Mouse (Mus musculus) kidney, adult 2 months (tissue): ENCODE results near the gene Nell1. TPM values are rescaled to one million over a fixed set of nuclear protein-coding genes. Genes with fewer than 3 reads are reported as not detected.

Source experiments
- DNase-seq: peaks from one replicate; pipeline ENCODE4 v3.0.0; 2021
- H3K27ac ChIP-seq: fragments of 200-500 bp; 2 replicates; pipeline ENCODE4 v1.5.1; 2012; ENCODE audit warnings: low read depth, low read length, control low read depth, inconsistent platforms; ENCODE audit not compliant: insufficient read depth
- H3K27me3 ChIP-seq: fragments of 200-500 bp; replicated peaks from 2 replicates; pipeline ENCODE4 v1.6.1; 2012; ENCODE audit warnings: mild to moderate bottlenecking, moderate library complexity, low read length, inconsistent platforms; ENCODE audit not compliant: control insufficient read depth, insufficient read depth
- H3K36me3 ChIP-seq: fragments of 200-500 bp; 2 replicates; pipeline ENCODE4 v1.6.1; 2012; ENCODE audit warnings: mild to moderate bottlenecking, moderate library complexity, low read length, inconsistent platforms; ENCODE audit not compliant: control insufficient read depth, insufficient read depth
- H3K4me1 ChIP-seq: fragments of 200-500 bp; 2 replicates; pipeline ENCODE4 v1.6.1; 2011; ENCODE audit warnings: low read length; ENCODE audit not compliant: control insufficient read depth, insufficient read depth
- H3K4me3 ChIP-seq: fragments of 200-500 bp; 2 replicates; pipeline ENCODE4 v1.5.1; 2011; ENCODE audit warnings: mild to moderate bottlenecking, low read depth, low read length, control low read depth; ENCODE audit not compliant: insufficient read depth
- CTCF ChIP-seq: fragments of 200-500 bp; conservative IDR thresholded peaks from 2 replicates; pipeline ENCODE4 v1.5.1; 2011; ENCODE audit warnings: low read depth, mild to moderate bottlenecking, control low read depth, low read length, moderate library complexity, mixed read lengths; ENCODE audit not compliant: insufficient read depth, insufficient read length
- POLR2A ChIP-seq: fragments of 200-500 bp; IDR thresholded peaks from one replicate; pipeline ENCODE4 v1.6.1; 2011; ENCODE audit warnings: low read depth, low read length, control low read depth
- WGBS: fragments of 180-500 bp; shearing (Covaris S2); methylation state at CpG from one replicate; pipeline ENCODE4 v1.1.7; 2018; 5-methylcytosine and 5-hydroxymethylcytosine counted together
- polyA plus RNA-seq: library from polyadenylated mRNA; depleted of rRNA; stranded (reverse); fragments of >200 nt; gene quantifications from 2 replicates; pipeline ENCODE4 v1.2.3, GENCODE M21; 2012

Nell1 gene
- polyA plus RNA-seq, 1 experiment, result not detected

DNA sequence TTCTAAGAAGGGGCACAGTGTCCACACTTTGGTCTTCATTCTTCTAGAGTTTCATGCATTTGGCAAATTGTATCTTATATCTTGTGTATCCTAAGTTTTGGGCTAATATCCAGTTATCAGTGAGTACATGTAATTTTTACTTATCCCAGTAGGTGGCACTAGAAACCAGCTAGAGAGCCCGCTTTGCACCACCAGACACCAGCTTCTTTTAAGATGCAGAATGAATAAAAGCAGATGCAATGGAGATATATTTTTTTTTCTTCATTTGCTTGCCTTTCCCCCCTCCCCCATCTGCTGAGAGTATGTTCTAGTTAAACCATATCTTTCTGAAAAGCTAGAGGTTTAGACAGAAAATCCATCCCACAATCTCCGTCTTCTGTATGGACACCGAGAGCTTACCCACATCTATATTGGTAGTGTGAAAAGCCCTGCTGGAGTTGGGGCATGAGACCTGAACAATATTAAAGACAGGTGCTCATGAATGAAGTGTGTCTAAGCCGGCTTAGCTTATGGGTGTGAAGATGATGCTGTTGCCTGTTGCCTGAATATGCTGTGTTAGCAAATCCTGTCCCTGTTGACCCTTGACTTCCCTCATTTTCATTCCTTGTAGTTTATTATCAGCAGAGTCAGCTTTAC, 21.0 kb upstream of the Nell1 start:
- Histone ChIP-seq H3K36me3 (no peaks in the 10 kb centered on the region), H3K4me1 (no peaks in the 10 kb centered on the region), H3K27me3 (no peaks in the 10 kb centered on the region), H3K27ac (no peak overlapping the region), H3K4me3 (no peak overlapping the region)
- 53% methylated on average over 4 of the region's 4 CpGs for WGBS
- peak; percentile 55 for DNase-seq
- TF ChIP-seq CTCF, result peak; percentile 52
- TF ChIP-seq POLR2A, result no peak

DNA sequence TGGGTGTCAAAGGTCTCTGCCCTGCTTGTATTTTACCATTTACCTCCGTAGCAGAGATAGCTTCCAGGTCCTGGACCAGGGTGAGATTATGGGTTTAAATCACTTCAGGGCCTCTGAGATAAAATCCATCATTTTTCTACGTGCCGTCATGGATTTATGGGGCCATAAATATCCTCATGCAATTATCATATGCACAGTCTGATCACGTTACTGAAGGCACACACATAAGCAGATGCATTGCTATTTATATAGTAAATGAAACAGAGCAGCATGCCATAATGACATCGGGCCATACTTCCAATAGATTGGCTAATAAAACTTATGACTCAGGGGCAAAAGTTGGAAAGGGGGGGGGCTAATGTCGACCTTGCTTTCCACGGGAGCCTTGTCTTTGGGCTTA, 19.8 kb upstream of the Nell1 start:
- no peak overlapping the region for H3K4me3 ChIP-seq
- no peaks in the 10 kb centered on the region for H3K36me3 ChIP-seq
- H3K4me1 ChIP-seq, result no peaks in the 10 kb centered on the region
- DNase-seq, result no peak
- 22% methylated on average over 7 of the region's 7 CpGs for WGBS
- TF ChIP-seq CTCF, result no peak
- no peak for TF ChIP-seq POLR2A
- no peaks in the 10 kb centered on the region for H3K27me3 ChIP-seq
- no peak overlapping the region for H3K27ac ChIP-seq

DNA sequence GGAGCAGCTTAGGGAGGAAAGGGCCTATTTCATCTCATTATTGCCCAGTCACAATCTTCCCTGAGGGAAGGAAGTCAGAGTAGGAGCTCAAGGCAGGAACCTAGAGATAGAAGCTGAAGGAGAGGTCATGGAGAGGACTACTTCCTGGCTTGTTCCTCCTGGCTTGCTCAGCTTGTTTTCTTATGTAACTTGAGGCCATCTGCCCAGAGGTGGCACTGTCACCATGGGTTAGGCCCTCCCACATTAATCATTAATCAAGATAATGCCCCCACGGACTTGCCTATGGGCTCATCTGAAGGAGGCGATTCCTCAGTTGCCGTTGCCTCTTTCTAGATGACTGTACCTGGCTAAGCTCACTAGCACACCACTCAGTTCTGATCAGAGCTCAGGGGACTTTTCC, 17.5 kb upstream of the Nell1 start:
- WGBS, result 24% methylated on average over 3 of the region's 3 CpGs
- peak; percentile 59 for DNase-seq
- no peaks in the 10 kb centered on the region for H3K27me3 ChIP-seq

DNA sequence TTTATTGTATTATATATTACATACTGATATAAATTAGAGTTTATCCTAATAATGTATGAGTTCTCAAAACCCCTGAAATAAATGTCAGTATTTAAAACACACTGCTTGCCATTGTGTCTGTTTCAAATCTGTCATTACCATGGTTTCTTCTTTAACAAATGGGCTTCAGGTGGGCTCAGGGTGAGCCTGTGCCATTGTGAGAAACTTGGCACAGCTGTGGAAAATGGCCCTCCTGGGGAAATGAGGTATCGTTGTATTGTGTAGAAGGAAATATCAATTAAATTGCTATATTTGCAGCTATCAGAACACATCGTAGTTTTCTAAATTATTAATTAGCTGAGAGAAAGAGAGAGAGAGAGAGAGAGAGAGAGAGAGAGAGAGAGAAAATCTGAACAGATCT, 10.9 kb upstream of the Nell1 start:
- no peaks in the 10 kb centered on the region for H3K27me3 ChIP-seq
- H3K4me3 ChIP-seq, result no peak overlapping the region
- no peaks in the 10 kb centered on the region for H3K36me3 ChIP-seq
- H3K27ac ChIP-seq, result no peak overlapping the region
- WGBS, result 84% methylated on average over 2 of the region's 2 CpGs
- H3K4me1 ChIP-seq, result no peaks in the 10 kb centered on the region
- no peak for DNase-seq
- TF ChIP-seq POLR2A, result no peak
- no peak for TF ChIP-seq CTCF

More for the DNA sequence above, 17.5 kb upstream of the Nell1 start:
- no peak for TF ChIP-seq POLR2A
- no peak for TF ChIP-seq CTCF
- Histone ChIP-seq H3K4me3 (no peak overlapping the region), H3K27ac (no peak overlapping the region), H3K4me1 (no peaks in the 10 kb centered on the region), H3K36me3 (no peaks in the 10 kb centered on the region)

DNA sequence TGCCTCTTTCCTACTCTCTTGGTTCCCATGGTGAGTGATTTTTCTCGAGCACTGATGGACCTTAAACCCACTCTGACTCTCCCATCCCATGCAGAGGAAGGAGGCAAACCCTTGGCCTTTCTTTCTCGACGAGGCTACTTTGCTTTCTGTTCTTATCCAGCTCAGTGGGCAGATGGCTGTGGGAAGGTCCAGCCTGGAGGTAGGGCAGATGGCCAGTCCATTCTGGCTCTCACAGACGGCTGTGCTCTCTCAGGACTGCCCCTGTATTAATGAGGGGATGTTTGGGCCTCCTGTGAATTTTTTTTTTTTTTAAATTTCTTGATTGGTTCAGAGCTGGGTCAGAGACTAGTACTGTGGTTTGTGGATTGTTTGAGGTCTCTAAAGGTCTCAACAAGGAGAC, 5.1 kb upstream of the Nell1 start:
- Histone ChIP-seq H3K27ac (no peak overlapping the region), H3K27me3 (no peaks in the 10 kb centered on the region; the same call in 1 of the 2 replicates), H3K36me3 (no peaks in the 10 kb centered on the region), H3K4me1 (no peaks in the 10 kb centered on the region), H3K4me3 (no peak overlapping the region)
- no peak for TF ChIP-seq POLR2A
- TF ChIP-seq CTCF, result no peak
- 37% methylated on average over 4 of the region's 4 CpGs for WGBS
- DNase-seq, result no peak

DNA sequence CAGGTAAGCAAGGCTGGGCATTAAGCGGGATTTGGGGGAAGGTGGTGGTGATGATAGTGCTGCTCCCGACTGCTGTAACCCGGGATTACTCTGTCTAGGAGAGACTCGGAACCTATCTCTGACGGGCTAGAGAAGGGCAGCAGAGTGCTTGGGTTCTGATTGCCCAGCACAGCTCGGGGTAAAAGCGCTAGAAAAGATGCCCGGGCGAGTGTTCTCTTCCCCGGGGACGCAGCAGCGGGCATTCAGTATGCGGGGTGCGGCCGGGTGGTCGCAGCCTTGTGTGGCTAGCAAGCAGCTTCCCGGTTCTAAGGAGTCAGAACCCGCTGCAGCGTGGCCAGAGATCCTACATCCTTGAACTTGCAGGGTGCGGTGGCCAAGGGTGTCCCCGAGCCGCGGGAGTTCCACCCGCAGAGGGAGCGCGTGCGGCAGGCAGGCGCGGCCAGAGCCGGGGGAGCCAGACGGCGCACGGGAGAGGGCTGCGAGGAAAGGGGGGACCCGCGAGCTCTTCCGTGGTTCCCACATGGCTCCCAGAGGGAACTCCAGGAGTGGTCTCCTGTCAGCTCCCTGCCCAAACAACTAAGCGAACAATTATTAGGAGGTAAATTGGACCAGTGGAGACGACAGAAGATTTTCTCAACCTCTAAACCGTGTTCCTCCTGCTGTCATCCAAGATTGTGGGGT, 917 bp downstream of the Nell1 start:
- Histone ChIP-seq H3K36me3 (no peaks in the 10 kb centered on the region), H3K4me3 (no peak overlapping the region), H3K27me3 (no peaks in the 10 kb centered on the region; the same call in 1 of the 2 replicates), H3K4me1 (no peaks in the 10 kb centered on the region), H3K27ac (no peak overlapping the region)
- no peak for DNase-seq
- under 1% methylated on average over 40 of the region's 40 CpGs for WGBS
- TF ChIP-seq CTCF, result no peak
- no peak for TF ChIP-seq POLR2A

DNA sequence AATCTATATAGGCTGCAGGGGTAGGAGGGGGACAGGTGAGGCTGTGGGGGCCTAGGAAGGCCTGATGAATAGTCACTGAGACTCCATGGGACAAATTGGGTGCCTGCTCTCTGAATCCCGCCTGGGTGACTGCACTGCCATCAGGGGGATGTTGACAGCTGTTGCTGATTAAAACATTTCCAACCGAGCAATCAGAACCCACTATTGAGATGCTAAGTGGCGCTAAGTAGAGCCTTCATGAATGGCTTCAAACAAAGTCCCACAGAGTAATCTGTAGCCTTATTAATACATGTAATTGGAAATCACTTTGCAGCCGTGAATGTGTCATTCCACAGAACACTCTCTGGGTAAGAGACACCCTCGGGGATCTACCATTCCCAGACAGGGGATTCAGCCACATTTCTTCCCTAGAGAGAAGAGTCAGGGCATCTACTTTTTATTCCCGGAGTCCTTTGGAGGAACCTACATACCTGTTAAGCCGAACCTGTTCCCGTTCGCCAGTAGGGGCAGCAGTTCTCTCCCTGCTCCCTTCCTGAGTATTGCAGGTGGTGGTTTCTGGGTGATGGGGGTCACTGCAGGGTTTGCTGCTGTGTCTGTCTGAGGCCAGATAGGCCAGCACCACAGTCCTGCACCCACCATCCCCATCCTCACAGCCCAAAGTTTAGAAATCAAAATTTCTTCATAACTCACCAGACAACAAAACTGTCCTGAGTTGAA, 7.0 kb downstream of the Nell1 start:
- H3K27me3 ChIP-seq, result no peaks in the 10 kb centered on the region
- no peaks in the 10 kb centered on the region for H3K36me3 ChIP-seq
- no peaks in the 10 kb centered on the region for H3K4me1 ChIP-seq
- no peak overlapping the region for H3K27ac ChIP-seq
- no peak overlapping the region for H3K4me3 ChIP-seq
- DNase-seq, result no peak
- 46% methylated on average over 9 of the region's 9 CpGs for whole genome bisulfite sequencing
- TF ChIP-seq POLR2A (no peak), CTCF (no peak)
